Mouse (Mus musculus): ENCODE data around the gene Klk9. TPM values are rescaled to one million over a fixed set of nuclear protein-coding genes. Genes with fewer than 3 reads are reported as not detected.

Gene Klk9
- polyA plus RNA-seq, 1 experiment from 2014 or later = 101 TPM

DNA sequence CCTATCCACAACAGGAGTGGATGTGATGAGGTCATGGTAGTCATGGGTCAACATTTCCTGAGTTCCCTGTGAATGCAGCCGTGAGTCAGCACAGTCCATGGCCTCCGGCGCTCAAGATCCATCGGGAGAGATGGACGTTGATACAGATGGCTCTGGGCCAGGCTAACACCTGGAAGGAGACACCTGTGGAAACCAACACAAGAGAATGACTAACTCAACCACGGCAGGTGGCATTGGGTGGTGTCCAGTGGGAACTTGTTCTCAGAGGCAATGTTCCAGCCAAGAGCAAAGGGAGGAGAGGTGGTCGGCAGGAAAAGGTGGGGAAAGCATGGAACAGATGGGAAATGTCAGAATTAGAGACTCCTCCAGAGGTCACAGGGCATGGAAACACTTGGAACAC, 29.9 kb downstream of the Klk9 start:
- ATAC-seq (ENCODE audit: low FRiP score, low TSS enrichment) (peak; percentile 40; the same call in 1 of the 2 replicates), DNase-seq (ENCODE audit: low spot score) (no peak)
- Histone ChIP-seq H3K9me3 (ENCODE audit: control insufficient read depth, low read length) (no peaks in the 10 kb centered on the region), H3K27me3 (ENCODE audit: control insufficient read depth, insufficient read depth, low read length) (no peaks in the 10 kb centered on the region), H3K4me3 (ENCODE audit: low read depth, low read length) (no peak overlapping the region), H3K27ac (replicated peaks) (no peak overlapping the region), H3K4me2 (replicated peaks; ENCODE audit: low read depth) (no peak overlapping the region), H3K4me1 (replicated peaks; ENCODE audit: control insufficient read depth, insufficient read depth) (no peaks in the 10 kb centered on the region), H3K36me3 (ENCODE audit: control insufficient read depth, insufficient read depth, low read length) (no peaks in the 10 kb centered on the region), H3K9ac (ENCODE audit: low read length) (no peak overlapping the region)
- WGBS = 77% methylated on average over 7 of the region's 7 CpGs
- no peak for TF ChIP-seq EP300 (optimal IDR thresholded peaks at IDR 0.05)
- TF ChIP-seq CTCF (IDR thresholded peaks at IDR 0.05; ENCODE audit: low read depth) = no peak

- TF ChIP-seq CTCF (IDR thresholded peaks at IDR 0.05; ENCODE audit: low read depth) (no peak), EP300 (optimal IDR thresholded peaks at IDR 0.05) (no peak)
- no peaks in the 10 kb centered on the region for H3K27me3 ChIP-seq (ENCODE audit: control insufficient read depth, insufficient read depth, low read length)
- H3K36me3 ChIP-seq (ENCODE audit: control insufficient read depth, insufficient read depth, low read length) = no peaks in the 10 kb centered on the region
- H3K4me3 ChIP-seq (ENCODE audit: low read depth, low read length) = no peak within 1 kb of the TSS
- no peaks in the 10 kb centered on the region for H3K9me3 ChIP-seq (ENCODE audit: control insufficient read depth, low read length)
- DNase-seq (ENCODE audit: low spot score) (no peak), ATAC-seq (ENCODE audit: low FRiP score, low TSS enrichment) (no peak)
- H3K27ac ChIP-seq (replicated peaks) = no peak within 1 kb of the TSS
- no peak within 1 kb of the TSS for H3K4me2 ChIP-seq (replicated peaks; ENCODE audit: low read depth)
- no peaks in the 10 kb centered on the region for H3K4me1 ChIP-seq (replicated peaks; ENCODE audit: control insufficient read depth, insufficient read depth)
- 79% methylated on average over 10 of the region's 10 CpGs for WGBS
- H3K9ac ChIP-seq (ENCODE audit: low read length) = no peak within 1 kb of the TSS
Measured at GRCm38 (mm10) chr7:43824199-43824598, 32.5 kb downstream of the Klk9 start, which contains the start of gene Klk6. Klk6 (plus strand) TSS chr7:43824499.

GRCm38 (mm10) chr7:43826056-43826455, 34.4 kb downstream of the Klk9 start:
- no peaks in the 10 kb centered on the region for H3K9me3 ChIP-seq (ENCODE audit: control insufficient read depth, low read length)
- no peaks in the 10 kb centered on the region for H3K27me3 ChIP-seq (ENCODE audit: control insufficient read depth, insufficient read depth, low read length)
- TF ChIP-seq CTCF (IDR thresholded peaks at IDR 0.05; ENCODE audit: low read depth) (no peak), EP300 (optimal IDR thresholded peaks at IDR 0.05) (no peak)
- H3K4me3 ChIP-seq (ENCODE audit: low read depth, low read length) = no peak overlapping the region
- no peak overlapping the region for H3K27ac ChIP-seq (replicated peaks)
- no peak for DNase-seq (ENCODE audit: low spot score)
- H3K4me2 ChIP-seq (replicated peaks; ENCODE audit: low read depth) = no peak overlapping the region
- no peaks in the 10 kb centered on the region for H3K36me3 ChIP-seq (ENCODE audit: control insufficient read depth, insufficient read depth, low read length)
- ATAC-seq (ENCODE audit: low FRiP score, low TSS enrichment) = no peak
- WGBS = 83% methylated on average over 5 of the region's 5 CpGs
- no peak overlapping the region for H3K9ac ChIP-seq (ENCODE audit: low read length)
- no peaks in the 10 kb centered on the region for H3K4me1 ChIP-seq (replicated peaks; ENCODE audit: control insufficient read depth, insufficient read depth)

DNA sequence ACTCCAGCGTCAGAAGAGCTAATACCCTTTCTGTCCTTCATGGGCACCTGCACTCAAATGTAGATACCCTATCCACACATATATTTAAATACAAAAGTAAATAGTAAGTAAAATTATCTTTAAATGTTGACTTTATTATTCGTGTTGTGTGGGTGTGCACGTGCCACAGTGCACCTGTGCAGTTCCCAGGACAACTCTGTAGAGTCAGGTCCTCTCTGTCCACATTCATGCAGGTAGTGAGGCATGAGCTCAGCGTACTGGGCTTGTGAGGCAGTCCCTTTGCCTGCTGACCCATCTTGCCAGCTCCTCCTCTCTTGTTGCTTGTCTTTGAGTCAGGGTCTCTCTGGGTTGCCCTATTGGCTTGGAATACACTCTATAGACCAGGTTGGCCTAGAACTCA, 36.0 kb downstream of the Klk9 start:
- WGBS = 48% methylated on average over 4 of the region's 4 CpGs
- TF ChIP-seq EP300 (optimal IDR thresholded peaks at IDR 0.05) (no peak), CTCF (IDR thresholded peaks at IDR 0.05; ENCODE audit: low read depth) (no peak)
- no peak for DNase-seq (ENCODE audit: low spot score)
- Histone ChIP-seq H3K9ac (ENCODE audit: low read length) (no peak overlapping the region), H3K36me3 (ENCODE audit: control insufficient read depth, insufficient read depth, low read length) (no peaks in the 10 kb centered on the region), H3K4me3 (ENCODE audit: low read depth, low read length) (no peak overlapping the region), H3K9me3 (ENCODE audit: control insufficient read depth, low read length) (no peaks in the 10 kb centered on the region), H3K27ac (replicated peaks) (no peak overlapping the region), H3K27me3 (ENCODE audit: control insufficient read depth, insufficient read depth, low read length) (no peaks in the 10 kb centered on the region), H3K4me1 (replicated peaks; ENCODE audit: control insufficient read depth, insufficient read depth) (no peaks in the 10 kb centered on the region), H3K4me2 (replicated peaks; ENCODE audit: low read depth) (no peak overlapping the region)
- ATAC-seq (ENCODE audit: low FRiP score, low TSS enrichment) = no peak

GRCm38 (mm10) chr7:43829006-43829405, 37.3 kb downstream of the Klk9 start:
- Histone ChIP-seq H3K36me3 (ENCODE audit: control insufficient read depth, insufficient read depth, low read length) (no peaks in the 10 kb centered on the region), H3K9me3 (ENCODE audit: control insufficient read depth, low read length) (no peaks in the 10 kb centered on the region), H3K4me1 (replicated peaks; ENCODE audit: control insufficient read depth, insufficient read depth) (no peaks in the 10 kb centered on the region), H3K4me3 (ENCODE audit: low read depth, low read length) (no peak overlapping the region), H3K27me3 (ENCODE audit: control insufficient read depth, insufficient read depth, low read length) (no peaks in the 10 kb centered on the region), H3K9ac (ENCODE audit: low read length) (no peak overlapping the region), H3K4me2 (replicated peaks; ENCODE audit: low read depth) (no peak overlapping the region), H3K27ac (replicated peaks) (no peak overlapping the region)
- 89% methylated on average over 8 of the region's 8 CpGs for WGBS
- no peak for TF ChIP-seq CTCF (IDR thresholded peaks at IDR 0.05; ENCODE audit: low read depth)
- TF ChIP-seq EP300 (optimal IDR thresholded peaks at IDR 0.05) = no peak
- ATAC-seq (ENCODE audit: low FRiP score, low TSS enrichment) (no peak), DNase-seq (ENCODE audit: low spot score) (no peak)

DNA sequence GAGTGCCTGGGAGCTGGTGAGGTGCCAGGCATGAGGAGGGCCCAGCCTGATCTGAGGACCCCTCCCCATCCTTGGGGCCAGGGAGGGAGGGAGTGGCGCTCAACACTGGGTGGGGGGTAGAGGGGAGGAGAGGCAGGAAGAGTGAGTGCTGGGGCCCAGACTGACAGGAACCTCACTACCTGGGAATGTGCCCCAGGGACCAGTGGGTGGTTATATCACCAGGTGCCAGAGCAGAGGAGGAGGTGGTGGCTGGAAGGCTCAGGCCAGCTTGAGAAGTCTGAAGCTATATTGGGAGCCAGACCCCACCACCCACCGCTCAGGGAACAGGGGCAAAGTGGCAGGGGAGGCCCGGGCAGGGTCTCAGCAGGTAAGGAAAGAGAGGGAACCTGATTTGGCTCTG, 50.0 kb downstream of the Klk9 start, which contains the start of gene Klk5:
Gene Klk5, plus strand, starts transcription at position 271 of the 400 bp plus-strand sequence.
- 48% methylated on average over 3 of the region's 3 CpGs for WGBS
- ATAC-seq (ENCODE audit: low FRiP score, low TSS enrichment) = no peak

More for the DNA sequence above, 50.0 kb downstream of the Klk9 start, which contains the start of gene Klk5:
- Histone ChIP-seq H3K9me3 (ENCODE audit: control insufficient read depth, low read length) (no peaks in the 10 kb centered on the region), H3K27me3 (ENCODE audit: control insufficient read depth, insufficient read depth, low read length) (no peaks in the 10 kb centered on the region), H3K4me2 (replicated peaks; ENCODE audit: low read depth) (no peak within 1 kb of the TSS), H3K27ac (replicated peaks) (no peak within 1 kb of the TSS), H3K36me3 (ENCODE audit: control insufficient read depth, insufficient read depth, low read length) (no peaks in the 10 kb centered on the region), H3K4me1 (replicated peaks; ENCODE audit: control insufficient read depth, insufficient read depth) (no peaks in the 10 kb centered on the region), H3K9ac (ENCODE audit: low read length) (no peak within 1 kb of the TSS), H3K4me3 (ENCODE audit: low read depth, low read length) (no peak within 1 kb of the TSS)
- DNase-seq (ENCODE audit: low spot score) = no peak
- no peak for TF ChIP-seq EP300 (optimal IDR thresholded peaks at IDR 0.05)
- no peak for TF ChIP-seq CTCF (IDR thresholded peaks at IDR 0.05; ENCODE audit: low read depth)
